Mouse (Mus musculus) limb, embryonic 11.5 days (tissue): Measurements from ENCODE around the gene Triml1. TPM values are rescaled to one million over a fixed set of nuclear protein-coding genes. Genes with fewer than 3 reads are reported as not detected.

Experiments
- ATAC-seq: fragments of 200-750 bp; cut with Nextera tagmentation; 2 replicates; pipeline ENCODE4 v1.8.0; 2017; ENCODE audit warnings: low read depth; ENCODE audit not compliant: insufficient number of reproducible peaks, low FRiP score, low TSS enrichment
- DNase-seq: peaks from one replicate; pipeline ENCODE4 v3.0.0-alpha.2; 2015; ENCODE audit warnings: low spot score
- H3K27ac ChIP-seq: fragments of 300-500 bp; sonication (generic); replicated peaks from 2 replicates; pipeline ENCODE4 v1.5.1; 2014; ENCODE audit warnings: low read depth, mild to moderate bottlenecking, low read length
- H3K27me3 ChIP-seq: fragments of 300-500 bp; sonication (generic); 2 replicates; pipeline ENCODE4 v1.6.1; 2014; ENCODE audit warnings: mild to moderate bottlenecking, low read length, mixed read lengths; ENCODE audit not compliant: control insufficient read depth, insufficient read depth
- H3K36me3 ChIP-seq: fragments of 300-500 bp; sonication (generic); 2 replicates; pipeline ENCODE4 v1.6.1; 2014; ENCODE audit warnings: mild to moderate bottlenecking, low read length, moderate library complexity, mixed read lengths; ENCODE audit not compliant: control insufficient read depth, insufficient read depth
- H3K4me1 ChIP-seq: fragments of 300-500 bp; sonication (generic); 2 replicates; pipeline ENCODE4 v1.6.1; 2014; ENCODE audit warnings: low read length, mixed read lengths; ENCODE audit not compliant: control insufficient read depth, insufficient read depth
- H3K4me2 ChIP-seq: fragments of 300-500 bp; sonication (generic); 2 replicates; pipeline ENCODE4 v1.6.1; 2014; ENCODE audit warnings: low read depth, mild to moderate bottlenecking, moderate library complexity; ENCODE audit not compliant: severe bottlenecking
- H3K4me3 ChIP-seq: fragments of 300-500 bp; sonication (generic); 2 replicates; pipeline ENCODE4 v1.5.1; 2014; ENCODE audit warnings: low read depth, low read length
- H3K9ac ChIP-seq: fragments of 300-500 bp; sonication (generic); 2 replicates; pipeline ENCODE4 v1.6.1; 2014; ENCODE audit warnings: mild to moderate bottlenecking, low read length
- H3K9me3 ChIP-seq: fragments of 300-500 bp; sonication (generic); 2 replicates; pipeline ENCODE4 v1.6.1; 2016; ENCODE audit warnings: low read length; ENCODE audit not compliant: control insufficient read depth
- WGBS: fragments of 180-500 bp; shearing (Covaris S2); extraction: QIAGEN DNeasy Blood & Tissue Kit; methylation state at CpG from one replicate; pipeline ENCODE4 v1.1.7; 2014; 5-methylcytosine and 5-hydroxymethylcytosine counted together
- polyA plus RNA-seq: library from polyadenylated mRNA; unstranded; fragments of >200 nt; fragmentation: Nextera tagmentation; extraction: Ambion mirVana; gene quantifications from 2 replicates; pipeline ENCODE4 v1.2.1, GENCODE M21; 2014

Gene Triml1
- polyA plus RNA-seq, 1 experiment from 2014 or later, result not detected

GRCm38 (mm10) chr8:43164453-43164852 is 23.2 kb upstream of the Triml1 start:
- Histone ChIP-seq H3K27me3 (no peaks in the 10 kb centered on the region), H3K9me3 (no peaks in the 10 kb centered on the region), H3K4me2 (no peak overlapping the region), H3K27ac (no peak overlapping the region), H3K9ac (no peak overlapping the region), H3K4me3 (no peak overlapping the region), H3K36me3 (no peaks in the 10 kb centered on the region), H3K4me1 (no peaks in the 10 kb centered on the region)
- no peak for ATAC-seq
- no peak for DNase-seq
- WGBS, result 85% methylated on average over 3 of the region's 3 CpGs

- no peaks in the 10 kb centered on the region for H3K4me1 ChIP-seq
- no peak for DNase-seq
- no peaks in the 10 kb centered on the region for H3K9me3 ChIP-seq
- no peak overlapping the region for H3K4me3 ChIP-seq
- no peak overlapping the region for H3K9ac ChIP-seq
- no peaks in the 10 kb centered on the region for H3K36me3 ChIP-seq
- ATAC-seq, result no peak
- no peak overlapping the region for H3K4me2 ChIP-seq
- H3K27me3 ChIP-seq, result no peaks in the 10 kb centered on the region
- H3K27ac ChIP-seq, result no peak overlapping the region
- 91% methylated on average over 11 of the region's 11 CpGs for WGBS
Observed at GRCm38 (mm10) chr8:43163255-43163654, 22.0 kb upstream of the Triml1 start.

- WGBS, result 89% methylated on average over 9 of the region's 9 CpGs
- ATAC-seq, result no peak
Observed at GRCm38 (mm10) chr8:43149307-43149706, 8.0 kb upstream of the Triml1 start.

GRCm38 (mm10) chr8:43111205-43111827 is 30.0 kb downstream of the Triml1 start:
- DNase-seq, result no peak
- Histone ChIP-seq H3K4me2 (no peak overlapping the region), H3K9ac (no peak overlapping the region), H3K9me3 (no peaks in the 10 kb centered on the region), H3K36me3 (no peaks in the 10 kb centered on the region), H3K27me3 (no peaks in the 10 kb centered on the region), H3K4me1 (no peaks in the 10 kb centered on the region), H3K4me3 (no peak overlapping the region), H3K27ac (no peak overlapping the region)
- WGBS, result 85% methylated on average over 4 of the region's 4 CpGs
- no peak for ATAC-seq

More at GRCm38 (mm10) chr8:43149307-43149706, 8.0 kb upstream of the Triml1 start:
- H3K27ac ChIP-seq, result no peak overlapping the region
- H3K4me3 ChIP-seq, result no peak overlapping the region
- no peaks in the 10 kb centered on the region for H3K9me3 ChIP-seq
- H3K36me3 ChIP-seq, result no peaks in the 10 kb centered on the region
- H3K27me3 ChIP-seq, result no peaks in the 10 kb centered on the region
- H3K4me1 ChIP-seq, result no peaks in the 10 kb centered on the region
- no peak overlapping the region for H3K4me2 ChIP-seq
- no peak for DNase-seq
- H3K9ac ChIP-seq, result no peak overlapping the region

Other genes with a start within 250 kb of the Triml1 start
- gene Triml2, start 39.1 kb upstream of the Triml1 start, polyA plus RNA-seq, result not detected in 2 replicates
- 0.08 and 0.14 TPM in 2 replicates for gene Zfp42, start 165.5 kb upstream of the Triml1 start, polyA plus RNA-seq